Mouse (Mus musculus): Measurements from ENCODE around the gene Frmpd4. TPM values are rescaled to one million over a fixed set of nuclear protein-coding genes. Genes with fewer than 3 reads are reported as not detected.

Gene Frmpd4
- polyA plus RNA-seq, 1 experiment from 2014 or later: not detected

DNA sequence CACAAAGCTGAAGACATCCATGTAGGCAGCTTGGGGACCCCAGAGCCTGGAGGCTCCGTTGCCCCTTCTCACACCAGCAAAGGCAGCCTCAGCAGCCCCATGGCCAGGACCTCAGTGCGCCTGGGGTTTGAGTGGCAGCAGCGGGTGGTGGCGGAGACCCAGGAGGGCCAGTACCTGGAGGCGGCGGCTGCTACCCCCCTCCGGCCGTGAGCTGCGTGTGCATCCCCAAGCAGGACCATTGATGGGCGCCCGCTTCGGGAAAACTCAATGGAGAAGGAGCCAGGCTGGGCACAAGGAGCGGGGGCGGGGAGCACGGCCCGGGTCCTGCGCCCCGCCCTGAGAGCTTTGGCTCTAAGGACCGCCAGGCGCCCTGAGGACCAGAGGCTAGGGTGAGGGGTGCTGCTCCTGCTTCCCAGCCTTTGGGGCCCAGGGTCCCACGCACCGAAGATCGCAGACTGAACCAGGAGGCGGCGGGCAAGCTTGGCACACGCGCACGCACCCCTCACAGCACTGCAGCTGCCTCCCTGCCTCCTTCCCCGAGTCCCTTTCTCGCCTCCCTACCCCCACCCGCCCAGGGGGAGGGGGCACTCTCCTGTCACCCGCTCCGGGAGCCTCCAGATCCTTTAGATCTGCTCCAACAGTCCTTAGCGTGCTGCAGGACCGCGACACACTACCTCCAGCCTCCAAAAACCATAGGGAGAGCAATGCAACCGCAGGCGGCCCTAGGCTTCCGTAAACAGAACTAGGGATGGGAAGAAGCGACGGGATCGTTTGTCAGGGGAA is 454.0 kb downstream of the Frmpd4 start:
- Histone ChIP-seq H3K9ac (no peak overlapping the region), H3K27me3 (replicated peaks) (peaks cover 44% of the 10 kb centered on the region), H3K4me1 (no peaks in the 10 kb centered on the region), H3K27ac (no peak overlapping the region), H3K4me3 (peak overlapping the region; percentile 13; the same call in 1 of the 2 replicates), H3K36me3 (no peaks in the 10 kb centered on the region), H3K4me2 (peak overlapping the region; percentile 37), H3K9me3 (replicated peaks) (no peaks in the 10 kb centered on the region)
- ATAC-seq: no peak
- WGBS (ENCODE audit: insufficient replicate concordance): 13% methylated on average over 28 of the region's 42 CpGs

DNA sequence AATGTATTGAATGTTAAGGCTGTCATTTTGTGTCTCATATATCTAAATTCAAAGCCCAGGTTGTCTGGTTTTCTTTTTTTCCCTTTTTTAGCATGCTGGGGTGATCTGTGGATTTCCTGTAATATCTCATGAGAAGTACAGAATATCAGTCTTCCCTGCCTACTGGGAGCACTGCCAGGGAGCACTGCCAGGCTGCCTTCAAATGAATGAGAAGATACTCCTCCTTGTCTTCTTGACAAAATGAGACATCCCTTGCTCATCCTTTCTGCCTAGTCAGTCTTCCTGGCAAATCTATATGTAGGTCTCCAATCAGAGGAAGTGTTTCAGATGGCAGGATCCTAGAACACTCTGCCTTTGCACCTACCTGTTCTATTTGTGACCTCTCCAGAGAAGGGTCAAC is 535.4 kb downstream of the Frmpd4 start:
- H3K27ac ChIP-seq: no peak overlapping the region
- no peaks in the 10 kb centered on the region for H3K9me3 ChIP-seq (replicated peaks)
- H3K36me3 ChIP-seq: no peaks in the 10 kb centered on the region
- no peak overlapping the region for H3K4me2 ChIP-seq
- no peaks in the 10 kb centered on the region for H3K4me1 ChIP-seq
- H3K4me3 ChIP-seq: no peak overlapping the region
- no peak for ATAC-seq
- no peak overlapping the region for H3K9ac ChIP-seq
- no peaks in the 10 kb centered on the region; the same call in 1 of the 2 replicates for H3K27me3 ChIP-seq (replicated peaks)

DNA sequence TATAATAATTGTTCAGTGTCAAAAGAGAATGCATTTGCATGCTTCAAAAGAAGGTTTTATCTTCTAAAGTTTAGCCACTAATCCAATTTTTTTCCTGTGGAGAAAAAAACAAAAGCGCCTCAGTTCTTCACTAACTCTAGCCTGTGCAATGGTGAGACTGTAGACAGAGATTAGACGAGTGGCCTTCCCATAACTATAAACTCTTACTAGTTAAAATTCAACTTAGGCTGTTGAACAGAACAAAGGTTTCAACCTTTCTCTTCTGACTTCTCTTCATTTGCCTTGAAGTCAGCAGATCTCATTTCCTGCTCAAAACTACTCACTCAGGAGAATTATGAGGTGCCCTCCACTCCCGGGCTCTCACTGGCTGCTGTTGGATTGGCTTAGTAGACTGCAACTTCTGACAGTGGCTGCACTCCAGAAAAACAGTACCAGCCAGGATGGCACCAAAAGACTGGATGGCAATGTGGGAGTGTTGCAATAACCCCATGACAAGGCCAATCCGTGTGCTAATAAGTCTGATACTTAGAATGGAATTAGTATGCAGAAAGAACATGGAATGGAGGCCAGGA is 556.4 kb downstream of the Frmpd4 start:
- no peak overlapping the region for H3K27ac ChIP-seq
- H3K4me1 ChIP-seq: no peaks in the 10 kb centered on the region
- WGBS (ENCODE audit: insufficient replicate concordance): 63% methylated on average over 4 of the region's 4 CpGs
- H3K36me3 ChIP-seq: no peaks in the 10 kb centered on the region
- peaks cover 5% of the 10 kb centered on the region; the same call in 1 of the 2 replicates for H3K27me3 ChIP-seq (replicated peaks)
- no peak for ATAC-seq
- no peak overlapping the region for H3K4me2 ChIP-seq
- no peaks in the 10 kb centered on the region for H3K9me3 ChIP-seq (replicated peaks)
- no peak overlapping the region for H3K9ac ChIP-seq
- H3K4me3 ChIP-seq: no peak overlapping the region

DNA sequence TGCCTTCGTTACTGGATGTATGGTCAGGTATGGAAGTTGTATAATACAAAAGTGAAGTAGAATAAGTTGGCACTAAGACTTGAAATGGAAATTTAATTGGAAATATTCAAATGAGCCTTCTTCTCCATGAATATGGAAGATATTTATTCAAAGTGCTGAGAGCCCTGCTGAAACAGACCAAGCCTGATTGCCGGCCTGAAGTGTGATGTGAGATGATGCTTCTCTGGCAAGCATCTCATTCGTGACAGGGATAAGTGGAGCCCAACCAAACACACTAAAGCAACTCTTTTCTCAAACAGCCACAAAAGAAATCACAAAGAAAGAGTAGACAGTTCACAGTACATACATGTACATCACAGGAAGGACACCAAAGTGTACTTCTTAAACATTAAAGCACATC is 559.2 kb downstream of the Frmpd4 start:
- Histone ChIP-seq H3K27ac (no peak overlapping the region), H3K27me3 (replicated peaks) (peaks cover 5% of the 10 kb centered on the region; the same call in 1 of the 2 replicates), H3K36me3 (no peaks in the 10 kb centered on the region), H3K9me3 (replicated peaks) (no peaks in the 10 kb centered on the region), H3K4me2 (no peak overlapping the region), H3K4me3 (no peak overlapping the region), H3K4me1 (no peaks in the 10 kb centered on the region), H3K9ac (no peak overlapping the region)
- no peak for ATAC-seq
- 56% methylated on average over 3 of the region's 3 CpGs for WGBS (ENCODE audit: insufficient replicate concordance)

DNA sequence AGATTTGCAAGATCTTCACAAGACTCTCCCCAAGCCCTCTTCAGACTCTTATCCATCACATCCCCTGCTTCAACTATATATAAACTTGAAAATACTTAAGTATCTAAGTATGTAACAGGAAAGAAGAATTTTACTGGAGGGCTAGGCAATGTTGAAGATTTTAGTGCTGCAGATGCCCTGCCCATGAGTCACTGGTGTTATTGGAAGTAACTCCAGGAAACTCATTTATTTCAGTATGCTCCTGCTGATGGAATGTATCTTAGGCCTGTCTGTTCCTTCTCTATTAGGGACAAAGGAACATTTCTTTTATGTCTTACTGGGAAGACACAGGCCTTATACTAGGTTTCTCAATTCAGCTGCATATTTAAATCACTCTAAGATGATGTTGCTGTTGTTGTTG is 592.2 kb downstream of the Frmpd4 start:
- ATAC-seq: no peak
- no peaks in the 10 kb centered on the region for H3K27me3 ChIP-seq (replicated peaks)
- H3K27ac ChIP-seq: no peak overlapping the region
- H3K9me3 ChIP-seq (replicated peaks): no peaks in the 10 kb centered on the region
- H3K4me1 ChIP-seq: no peaks in the 10 kb centered on the region
- H3K4me2 ChIP-seq: no peak overlapping the region
- no peak overlapping the region for H3K9ac ChIP-seq
- no peak overlapping the region for H3K4me3 ChIP-seq
- H3K36me3 ChIP-seq: no peaks in the 10 kb centered on the region

DNA sequence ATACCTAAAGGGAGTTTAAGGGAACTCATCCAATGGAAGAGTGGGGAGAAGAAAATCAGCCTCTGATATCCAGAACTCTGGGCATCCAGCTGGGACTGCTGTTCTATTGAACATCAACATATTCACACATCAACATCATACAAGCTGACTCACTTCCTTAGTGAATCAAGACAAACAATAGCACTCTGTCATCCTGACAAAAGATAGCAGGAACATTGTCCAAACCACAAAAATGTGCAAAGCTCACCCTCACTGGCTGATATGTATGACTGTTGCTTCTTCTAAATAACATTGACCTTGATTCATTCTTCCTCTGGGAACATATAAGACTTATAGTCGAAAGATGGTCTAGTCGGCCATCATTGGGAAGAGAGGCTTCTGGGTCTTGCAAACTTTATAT is 625.8 kb downstream of the Frmpd4 start:
- no peak for ATAC-seq
- no peak overlapping the region for H3K4me2 ChIP-seq
- no peak overlapping the region for H3K9ac ChIP-seq
- no peaks in the 10 kb centered on the region for H3K4me1 ChIP-seq
- no peak overlapping the region for H3K4me3 ChIP-seq
- H3K36me3 ChIP-seq: no peaks in the 10 kb centered on the region
- no peaks in the 10 kb centered on the region for H3K27me3 ChIP-seq (replicated peaks)
- no peaks in the 10 kb centered on the region for H3K9me3 ChIP-seq (replicated peaks)
- 67% methylated on average over 2 of the region's 2 CpGs for WGBS (ENCODE audit: insufficient replicate concordance)
- H3K27ac ChIP-seq: no peak overlapping the region

DNA sequence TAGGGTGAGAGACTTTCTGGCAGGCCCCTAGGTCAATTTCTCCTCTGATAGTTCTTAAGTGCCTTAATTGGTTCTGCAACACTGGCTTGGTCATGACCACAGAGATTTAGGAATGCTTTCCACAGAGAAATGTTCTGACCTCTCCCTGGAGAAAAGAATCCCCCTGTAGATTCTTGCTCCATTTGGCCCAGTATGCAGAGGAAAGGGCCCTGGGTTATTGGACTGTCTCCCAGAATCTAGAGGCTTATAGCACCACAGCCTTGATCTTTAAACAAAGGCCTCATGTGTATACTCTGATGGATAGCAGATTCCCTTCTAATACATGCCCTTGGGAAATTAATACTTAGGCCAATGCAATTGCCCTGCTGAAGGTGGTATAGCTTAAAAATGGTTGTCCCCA is 667.5 kb downstream of the Frmpd4 start:
- Histone ChIP-seq H3K9me3 (replicated peaks) (no peaks in the 10 kb centered on the region), H3K27me3 (replicated peaks) (no peaks in the 10 kb centered on the region), H3K4me1 (no peaks in the 10 kb centered on the region), H3K4me3 (no peak overlapping the region), H3K9ac (no peak overlapping the region), H3K27ac (no peak overlapping the region), H3K4me2 (no peak overlapping the region), H3K36me3 (no peaks in the 10 kb centered on the region)
- no peak for ATAC-seq

DNA sequence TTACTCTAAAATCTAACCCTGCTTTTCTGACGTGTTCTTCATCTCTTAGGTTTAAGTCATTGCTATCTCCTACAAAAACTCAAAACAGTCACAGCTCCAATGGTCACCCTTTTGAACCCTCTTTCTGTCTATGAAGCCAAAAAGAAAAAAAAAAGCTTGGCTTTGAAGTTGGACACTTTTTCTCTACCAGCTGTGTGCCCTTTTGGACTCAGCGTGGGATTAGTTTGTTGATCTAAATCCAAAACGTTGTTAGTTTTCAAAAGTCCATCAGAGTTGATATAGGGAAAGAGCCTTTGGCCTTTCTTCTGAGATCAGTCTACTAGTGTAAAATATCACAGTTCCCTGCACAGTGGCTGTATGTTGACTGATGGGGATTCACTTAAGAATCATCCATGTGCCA is 676.0 kb downstream of the Frmpd4 start:
- Histone ChIP-seq H3K27me3 (replicated peaks) (peaks cover 12% of the 10 kb centered on the region; the same call in 1 of the 2 replicates), H3K4me3 (no peak overlapping the region), H3K9ac (no peak overlapping the region), H3K4me2 (no peak overlapping the region), H3K4me1 (no peaks in the 10 kb centered on the region), H3K9me3 (replicated peaks) (no peaks in the 10 kb centered on the region), H3K27ac (no peak overlapping the region), H3K36me3 (no peaks in the 10 kb centered on the region)
- 76% methylated on average over 3 of the region's 3 CpGs for WGBS (ENCODE audit: insufficient replicate concordance)
- ATAC-seq: no peak

DNA sequence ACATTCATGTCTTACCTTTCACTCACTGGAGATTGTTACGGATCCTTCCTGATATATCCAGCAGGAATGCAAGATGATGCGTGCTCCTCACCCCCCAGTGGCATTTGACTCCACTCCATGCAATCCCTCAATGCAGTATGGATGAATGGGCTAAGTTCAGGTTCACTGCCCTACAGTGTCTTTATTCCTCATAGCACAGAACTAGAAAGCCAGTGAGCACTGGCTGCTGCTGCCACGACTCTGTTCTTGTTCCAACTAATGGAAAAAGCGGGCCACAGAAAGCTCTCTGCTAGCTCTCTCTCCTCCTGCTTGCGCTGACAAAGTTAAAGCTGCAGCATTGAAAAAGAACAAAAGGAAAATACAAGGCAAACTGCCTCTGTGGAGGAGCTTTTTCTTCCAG is 722.2 kb downstream of the Frmpd4 start:
- no peak for ATAC-seq
- H3K4me2 ChIP-seq: no peak overlapping the region
- H3K36me3 ChIP-seq: no peaks in the 10 kb centered on the region

DNA sequence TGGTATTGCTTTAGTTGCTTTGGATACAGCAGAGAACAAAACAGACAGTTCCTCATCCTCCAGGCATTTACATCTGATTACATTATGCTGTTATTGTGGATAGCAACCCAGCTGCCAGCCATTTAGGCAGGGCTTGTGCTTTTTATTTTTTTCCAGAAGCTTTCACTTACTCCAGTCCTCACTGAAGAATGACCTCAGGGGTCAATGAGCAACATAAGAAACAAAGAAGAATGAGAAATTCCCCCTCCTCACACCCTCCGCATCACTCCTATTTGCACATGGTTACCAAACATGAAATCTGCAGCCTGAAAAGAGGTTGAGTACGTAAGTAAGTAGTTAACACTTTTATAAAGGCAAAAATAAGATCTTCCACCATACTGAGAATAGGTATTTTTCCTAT is 744.5 kb downstream of the Frmpd4 start:
- ATAC-seq: no peak
- H3K4me3 ChIP-seq: no peak overlapping the region
- H3K4me2 ChIP-seq: no peak overlapping the region
- H3K36me3 ChIP-seq: no peaks in the 10 kb centered on the region
- no peak overlapping the region for H3K27ac ChIP-seq
- no peaks in the 10 kb centered on the region for H3K27me3 ChIP-seq (replicated peaks)
- no peaks in the 10 kb centered on the region for H3K4me1 ChIP-seq
- no peak overlapping the region for H3K9ac ChIP-seq
- 63% methylated on average over 2 of the region's 2 CpGs for WGBS (ENCODE audit: insufficient replicate concordance)
- H3K9me3 ChIP-seq (replicated peaks): no peaks in the 10 kb centered on the region

More for the DNA sequence above, 722.2 kb downstream of the Frmpd4 start:
- H3K27me3 ChIP-seq (replicated peaks): no peaks in the 10 kb centered on the region; the same call in none of the 2 replicates
- no peak overlapping the region for H3K27ac ChIP-seq
- 56% methylated on average over 5 of the region's 5 CpGs for WGBS (ENCODE audit: insufficient replicate concordance)
- no peaks in the 10 kb centered on the region for H3K9me3 ChIP-seq (replicated peaks)
- H3K4me1 ChIP-seq: no peaks in the 10 kb centered on the region
- H3K4me3 ChIP-seq: no peak overlapping the region
- no peak overlapping the region for H3K9ac ChIP-seq

DNA sequence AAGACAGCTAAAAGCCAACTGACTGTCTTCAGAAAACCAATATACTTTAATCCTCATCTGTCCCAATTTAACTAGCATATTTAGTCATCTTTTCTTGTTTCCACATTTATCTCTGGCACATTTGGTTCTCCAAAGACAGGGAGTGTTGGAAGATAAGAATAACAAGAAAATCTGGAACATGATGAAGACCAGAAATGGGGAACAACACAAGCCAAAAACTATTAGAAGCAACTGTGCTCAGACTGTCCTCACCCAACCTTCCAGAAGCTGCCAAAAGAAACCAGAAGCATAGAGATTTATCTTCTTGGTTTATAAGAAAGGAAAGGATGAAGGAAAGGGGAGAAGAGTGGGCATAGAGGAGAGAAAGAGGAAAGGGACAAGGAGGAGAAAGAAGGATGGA is 748.6 kb downstream of the Frmpd4 start:
- no peak overlapping the region for H3K27ac ChIP-seq
- no peak overlapping the region for H3K4me2 ChIP-seq
- no peaks in the 10 kb centered on the region for H3K27me3 ChIP-seq (replicated peaks)
- H3K36me3 ChIP-seq: no peaks in the 10 kb centered on the region
- no peaks in the 10 kb centered on the region for H3K9me3 ChIP-seq (replicated peaks)
- no peak overlapping the region for H3K9ac ChIP-seq
- no peak overlapping the region for H3K4me3 ChIP-seq
- no peak for ATAC-seq
- no peaks in the 10 kb centered on the region for H3K4me1 ChIP-seq

DNA sequence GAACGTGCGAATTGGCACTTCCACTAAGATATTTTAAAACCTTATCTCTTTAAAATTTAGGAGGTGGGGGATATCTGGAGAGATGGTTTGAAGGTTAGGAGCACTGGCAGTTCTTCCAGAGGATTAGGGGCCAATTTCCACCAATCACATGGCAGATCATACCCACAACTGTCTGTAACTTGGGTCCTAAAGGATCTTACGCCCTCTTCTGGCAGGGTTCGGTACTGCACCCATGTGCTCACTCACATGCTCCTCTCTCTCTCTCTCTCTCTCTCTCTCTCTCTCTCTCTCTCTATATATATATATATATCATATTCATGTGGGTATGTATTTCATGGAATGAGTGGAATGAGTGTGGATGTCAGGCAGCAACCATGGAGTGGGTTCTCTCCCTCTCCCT is 759.7 kb downstream of the Frmpd4 start:
- ATAC-seq: no peak
- Histone ChIP-seq H3K4me2 (no peak overlapping the region), H3K9me3 (replicated peaks) (no peaks in the 10 kb centered on the region), H3K9ac (no peak overlapping the region), H3K4me1 (no peaks in the 10 kb centered on the region), H3K27me3 (replicated peaks) (no peaks in the 10 kb centered on the region; the same call in 1 of the 2 replicates), H3K27ac (no peak overlapping the region), H3K36me3 (no peaks in the 10 kb centered on the region), H3K4me3 (no peak overlapping the region)
- WGBS (ENCODE audit: insufficient replicate concordance): 45% methylated on average over 4 of the region's 4 CpGs

DNA sequence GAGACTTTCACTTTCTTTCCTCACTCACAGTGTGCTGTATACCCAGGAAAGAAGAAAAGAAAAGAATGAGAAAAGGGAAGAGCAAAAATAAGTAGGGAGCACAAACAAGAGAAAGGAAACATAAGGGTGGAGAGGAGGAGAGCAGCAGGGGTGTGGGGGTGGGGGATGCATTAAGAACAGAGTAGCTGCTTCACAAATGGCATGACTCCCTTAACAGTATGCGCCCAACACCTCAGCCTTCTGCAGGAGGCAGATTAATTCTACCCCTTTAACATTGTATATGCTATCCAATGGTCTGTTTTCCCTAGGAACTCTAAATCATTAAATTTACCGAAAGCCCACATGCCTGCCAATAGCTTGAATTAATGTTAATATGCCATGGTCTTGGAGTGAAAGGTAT is 766.9 kb downstream of the Frmpd4 start:
- ATAC-seq: no peak
- Histone ChIP-seq H3K9ac (no peak overlapping the region), H3K27me3 (replicated peaks) (no peaks in the 10 kb centered on the region; the same call in 1 of the 2 replicates), H3K9me3 (replicated peaks) (no peaks in the 10 kb centered on the region), H3K27ac (no peak overlapping the region), H3K4me1 (no peaks in the 10 kb centered on the region), H3K4me2 (no peak overlapping the region), H3K36me3 (no peaks in the 10 kb centered on the region), H3K4me3 (no peak overlapping the region)
- 63% methylated on average over 2 of the region's 2 CpGs for WGBS (ENCODE audit: insufficient replicate concordance)
